Mouse (Mus musculus) hindlimb bud, embryonic 11.5 days (tissue): Measurements from ENCODE around the gene Isyna1.
"Not testable (repeated sequence)": the region's sequence is repeated elsewhere in the genome, so short reads cannot be mapped to it uniquely, and the experiment has no call there.

Source experiments
- DNase-seq: peaks from one replicate; pipeline ENCODE4 v3.0.0-alpha.2; 2012; ENCODE audit warnings: low read depth, low spot score; ENCODE audit errors: extremely low spot score

The Isyna1 gene

GRCm38 (mm10) chr8:70574302-70574701, 19.9 kb upstream of the Isyna1 start:
- no peak for DNase-seq

- DNase-seq, result no peak
Observed at GRCm38 (mm10) chr8:70574915-70575314, 19.3 kb upstream of the Isyna1 start.

GRCm38 (mm10) chr8:70577207-70577606, 17.0 kb upstream of the Isyna1 start:
- no peak for DNase-seq

GRCm38 (mm10) chr8:70583476-70584387, 10.4 kb upstream of the Isyna1 start:
- DNase-seq, result no peak

- no peak for DNase-seq
Observed at GRCm38 (mm10) chr8:70584606-70585257, 9.4 kb upstream of the Isyna1 start.

- DNase-seq, result no peak
Observed at GRCm38 (mm10) chr8:70585258-70585652, 8.9 kb upstream of the Isyna1 start.

- not testable (repeated sequence) for DNase-seq
Observed at GRCm38 (mm10) chr8:70587955-70588354, 6.2 kb upstream of the Isyna1 start.

GRCm38 (mm10) chr8:70591569-70591968, 2.6 kb upstream of the Isyna1 start:
- no peak for DNase-seq

GRCm38 (mm10) chr8:70593173-70593572, 1.0 kb upstream of the Isyna1 start:
- DNase-seq, result no peak

- DNase-seq, result no peak
Observed at GRCm38 (mm10) chr8:70594621-70595564, 720 bp downstream of the Isyna1 start.

GRCm38 (mm10) chr8:70595811-70596210, 1.6 kb downstream of the Isyna1 start:
- DNase-seq, result no peak

GRCm38 (mm10) chr8:70596216-70596615, 2.0 kb downstream of the Isyna1 start:
- DNase-seq, result no peak

- no peak for DNase-seq
Observed at GRCm38 (mm10) chr8:70596775-70597416, 2.7 kb downstream of the Isyna1 start.

GRCm38 (mm10) chr8:70597417-70598272, 3.5 kb downstream of the Isyna1 start:
- no peak for DNase-seq

- DNase-seq, result no peak
Observed at GRCm38 (mm10) chr8:70598283-70598682, 4.1 kb downstream of the Isyna1 start.

- DNase-seq, result no peak
Observed at GRCm38 (mm10) chr8:70598722-70599121, 4.5 kb downstream of the Isyna1 start.

- no peak for DNase-seq
Observed at GRCm38 (mm10) chr8:70599507-70600290, 5.5 kb downstream of the Isyna1 start.

- no peak for DNase-seq
Observed at GRCm38 (mm10) chr8:70600473-70601270, 6.5 kb downstream of the Isyna1 start.
